Mouse (Mus musculus) heart, postnatal 36 days (tissue): ENCODE measurements around the gene Stx7. TPM values are rescaled to one million over a fixed set of nuclear protein-coding genes. Genes with fewer than 3 reads are reported as not detected.
"Not testable (repeated sequence)": the region's sequence is repeated elsewhere in the genome, so short reads cannot be mapped to it uniquely, and the experiment has no call there.

Experiments
- DNase-seq, 2 experiments: peaks; one replicate each; pipeline ENCODE4 v3.0.0; 2021 to 2022
- intact Hi-C: fragments of 180-260 bp; cut with DNase I; formaldehyde crosslinking; loops from one replicate; pipeline ENCODE4 v1.15.1; 2025
- total RNA-seq, 2 experiments: library from RNA; stranded (reverse); gene quantifications; 2 replicates each; pipeline ENCODE4 v1.2.3; 2021

The Stx7 gene
- 10 to 100 TPM; 41.6 to 46.6 TPM for total RNA-seq

DNA sequence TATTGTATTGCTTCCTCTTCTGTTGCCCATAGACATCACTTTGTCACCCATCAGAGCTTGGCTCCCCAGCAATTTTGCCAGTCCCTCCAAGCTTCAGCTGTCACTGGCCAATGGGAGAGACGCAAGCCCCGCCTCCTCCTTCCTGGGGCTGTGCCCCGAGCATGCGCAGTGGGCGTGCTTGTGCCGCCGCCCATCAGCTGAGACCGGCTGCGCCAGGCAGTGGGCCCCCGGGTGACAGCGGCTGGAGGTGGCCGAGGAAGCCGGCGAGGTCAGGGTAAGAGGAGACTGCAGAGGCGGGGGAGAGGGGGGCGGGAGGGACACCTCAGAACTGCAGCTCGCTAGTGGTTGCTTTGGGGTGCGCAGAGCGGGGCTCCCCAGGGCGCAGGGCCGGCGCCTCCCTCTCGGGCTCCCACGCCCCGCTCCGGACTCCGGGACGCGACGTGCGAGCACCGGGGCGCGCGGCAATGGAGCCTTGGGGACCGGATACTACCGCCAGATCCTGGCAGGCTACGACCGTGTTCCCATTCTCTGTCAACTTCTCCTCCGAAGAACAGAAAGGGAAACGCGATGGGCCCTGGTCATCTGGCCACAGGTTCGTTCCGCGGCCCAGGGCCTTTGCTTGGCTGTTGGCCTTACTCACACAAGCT, at the start of gene Stx7:
Gene Stx7 (plus strand): TSS at position 168 of the 647 bp plus-strand sequence.
- peak; percentile 93 to 94 for DNase-seq
- intact Hi-C loops = no loop called here

DNA sequence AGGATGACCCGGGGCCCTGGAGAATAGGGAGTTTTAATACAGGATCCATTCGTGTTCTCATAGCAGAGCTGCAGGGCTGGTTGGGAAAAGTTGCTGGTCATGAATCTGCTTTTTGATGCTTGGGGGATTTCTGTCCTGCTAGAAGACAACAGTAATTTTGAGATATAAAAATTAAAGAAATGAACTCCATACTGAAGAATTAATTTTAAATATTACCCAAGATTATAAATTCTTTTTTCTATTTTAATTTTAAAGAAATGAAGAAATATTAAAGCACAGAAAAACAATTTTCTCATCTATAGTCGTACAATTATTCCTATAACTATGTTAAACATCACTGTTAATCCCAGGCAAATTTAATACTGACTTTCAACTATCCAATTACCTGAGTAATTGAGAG, 47.3 kb upstream of the Stx7 start, which contains the start of gene Taar8c:
Gene Taar8c (minus strand): TSS at position 101 of the 400 bp plus-strand sequence.
- DNase-seq, intact Hi-C loops: not testable (repeated sequence)

DNA sequence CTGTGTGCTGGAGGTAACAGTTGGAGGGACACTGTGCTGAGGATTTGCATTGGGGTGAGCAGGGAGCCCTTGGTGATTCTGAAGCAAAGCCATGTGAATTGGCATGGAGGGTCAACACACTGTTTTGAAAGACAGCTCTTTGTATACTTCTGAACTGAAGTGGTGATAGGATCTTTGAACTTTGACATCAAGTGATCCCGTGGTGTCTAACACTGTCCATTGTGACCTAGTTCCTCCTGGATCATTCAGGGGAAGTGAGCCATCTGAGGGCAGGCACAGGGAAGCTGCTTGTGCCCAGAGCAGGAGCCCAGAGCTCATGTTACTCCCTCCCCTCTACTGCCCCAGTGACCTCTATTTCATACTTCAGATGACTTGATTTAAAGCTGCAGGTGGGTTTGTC, 45.8 kb upstream of the Stx7 start:
- intact Hi-C loops, DNase-seq: not testable (repeated sequence)

DNA sequence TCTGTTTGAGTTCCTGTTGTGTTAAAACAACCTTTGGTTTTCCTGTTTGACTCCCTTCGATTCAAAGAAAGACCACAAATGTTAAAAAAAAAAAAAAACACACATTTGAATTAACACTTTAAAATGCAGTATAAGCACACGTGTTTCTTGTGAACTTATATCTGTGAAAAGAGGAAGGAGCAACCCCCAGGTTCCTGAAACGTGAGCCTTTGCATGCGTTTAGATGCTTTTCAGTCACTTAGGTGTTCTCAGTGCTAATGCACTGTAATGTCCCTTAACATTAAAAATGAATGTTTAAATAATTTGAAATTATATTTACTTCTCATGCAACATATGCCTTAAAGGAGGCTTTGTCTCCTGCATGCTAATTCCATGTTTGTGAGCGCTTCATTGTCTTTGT, 41.4 kb upstream of the Stx7 start:
- DNase-seq = no peak
- intact Hi-C loops = no loop called here

DNA sequence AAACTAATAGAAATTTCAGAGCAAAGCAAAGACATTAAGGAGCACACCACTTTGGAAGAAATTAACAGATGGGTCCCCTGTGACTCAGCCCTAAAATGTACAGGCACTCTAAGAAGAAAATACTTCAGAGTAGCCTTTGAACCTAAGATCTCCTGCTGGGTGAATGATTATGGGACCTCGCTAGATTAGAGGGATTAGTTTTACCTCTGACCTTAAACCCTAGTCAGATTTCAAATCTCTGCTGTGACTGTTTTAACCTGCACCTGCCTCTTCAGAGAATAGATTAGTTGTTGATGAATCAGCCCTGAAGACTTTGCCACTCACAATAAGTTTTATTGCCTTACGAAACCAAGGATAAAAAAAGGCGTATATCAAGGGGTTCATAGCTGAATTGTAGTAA, 40.9 kb upstream of the Stx7 start:
- intact Hi-C loops = no loop called here
- no peak for DNase-seq

DNA sequence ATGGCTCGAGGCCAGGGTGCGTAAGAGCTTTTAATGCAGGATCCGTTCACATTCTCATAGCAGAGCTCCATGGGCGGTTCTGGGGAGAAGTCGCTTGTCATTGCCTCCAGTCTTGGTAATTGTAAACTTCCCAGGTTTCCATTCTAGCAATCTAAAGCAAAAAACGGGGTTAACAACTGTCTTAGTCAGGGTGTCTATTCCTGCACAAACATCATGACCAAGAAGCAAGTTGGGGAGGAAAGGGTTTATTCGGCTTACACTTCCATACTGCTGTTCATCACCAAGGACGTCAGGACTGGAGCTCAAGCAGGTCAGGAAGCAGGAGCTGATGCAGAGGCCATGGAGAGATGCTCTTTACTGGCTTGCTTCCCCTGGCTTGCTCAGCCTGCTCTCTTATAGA, 39.7 kb upstream of the Stx7 start, which contains the start of gene Taar9:
Gene Taar9 (minus strand): TSS at position 101 of the 400 bp plus-strand sequence.
- intact Hi-C loops, DNase-seq: not testable (repeated sequence)

DNA sequence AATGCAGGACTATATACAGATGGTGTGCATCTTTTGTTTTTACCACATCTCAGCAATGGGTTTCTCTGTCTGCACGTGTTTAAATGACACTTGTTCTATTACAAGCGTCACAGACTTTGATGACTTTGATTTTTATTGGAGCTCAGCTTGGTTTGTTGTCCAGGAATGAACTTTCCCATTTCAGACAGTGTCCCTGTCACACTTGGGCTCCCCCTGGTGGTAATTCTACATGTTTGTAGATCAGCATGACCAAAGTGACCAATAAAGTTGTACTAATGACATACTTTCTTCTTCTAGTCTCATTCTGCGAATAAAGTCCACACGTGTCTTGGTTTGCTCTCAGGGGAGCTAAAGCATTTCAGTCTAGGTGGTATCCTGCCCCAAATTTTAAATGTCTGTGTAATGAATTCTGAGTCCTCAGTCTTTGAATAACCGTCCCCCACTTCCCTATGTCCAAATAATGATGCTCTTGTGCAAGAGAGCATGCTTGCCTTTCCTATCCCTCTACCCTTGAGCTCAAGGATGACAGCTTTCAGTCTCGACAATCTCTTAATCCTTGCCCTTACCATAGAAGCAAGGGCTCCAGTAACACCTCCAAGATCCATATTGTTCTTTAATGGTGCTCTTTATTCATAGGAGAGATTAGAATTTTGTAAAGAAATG, 37.9 kb upstream of the Stx7 start:
- DNase-seq = peak; percentile 17 to 19
- intact Hi-C loops = loop anchor here (1.0 kb wide), 2 partner anchors 132 to 296 kb away; no protein-coding TSS in a partner anchor

DNA sequence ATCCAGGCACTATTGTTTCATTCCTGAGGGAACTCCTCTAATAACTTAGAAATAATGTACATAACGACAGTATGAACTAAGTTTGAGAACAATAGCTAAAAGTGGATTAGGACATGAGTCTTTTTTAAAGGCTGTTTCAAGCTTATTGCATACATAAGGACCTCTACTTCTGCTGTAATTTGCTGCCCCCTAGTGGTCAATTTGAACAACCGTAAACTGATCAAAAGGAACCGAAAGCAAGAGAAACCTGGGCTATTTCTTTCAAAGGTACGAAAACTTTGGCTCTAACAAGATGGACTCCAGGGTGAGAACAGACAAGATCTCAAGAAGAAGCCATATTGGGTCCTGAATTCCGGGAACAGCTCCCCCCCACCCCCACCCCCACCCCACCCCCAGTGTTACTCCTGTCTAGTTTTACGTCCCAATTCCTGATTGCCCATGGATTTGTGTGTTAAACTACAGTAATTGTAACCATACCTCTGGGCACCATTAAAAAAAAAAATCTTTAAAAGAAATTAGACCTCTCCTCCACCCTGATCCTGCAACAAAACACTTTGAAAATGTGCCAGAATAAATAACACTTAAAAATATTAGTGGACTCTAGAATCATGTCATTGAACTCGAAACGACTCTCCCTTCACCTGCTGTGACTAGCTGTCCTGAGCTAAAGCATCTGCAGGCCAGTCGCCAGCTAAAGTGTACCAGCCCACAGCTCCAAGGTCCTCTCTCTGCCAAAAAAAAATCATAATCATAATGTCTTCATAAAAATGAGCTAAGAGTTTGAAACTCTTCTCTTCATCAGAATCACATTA, 17.4 kb upstream of the Stx7 start:
- intact Hi-C loops = loop anchor here (1.0 to 2.0 kb wide), 3 partner anchors 17 to 317 kb away; no protein-coding TSS in a partner anchor
- DNase-seq = peak; percentile 47 to 48

DNA sequence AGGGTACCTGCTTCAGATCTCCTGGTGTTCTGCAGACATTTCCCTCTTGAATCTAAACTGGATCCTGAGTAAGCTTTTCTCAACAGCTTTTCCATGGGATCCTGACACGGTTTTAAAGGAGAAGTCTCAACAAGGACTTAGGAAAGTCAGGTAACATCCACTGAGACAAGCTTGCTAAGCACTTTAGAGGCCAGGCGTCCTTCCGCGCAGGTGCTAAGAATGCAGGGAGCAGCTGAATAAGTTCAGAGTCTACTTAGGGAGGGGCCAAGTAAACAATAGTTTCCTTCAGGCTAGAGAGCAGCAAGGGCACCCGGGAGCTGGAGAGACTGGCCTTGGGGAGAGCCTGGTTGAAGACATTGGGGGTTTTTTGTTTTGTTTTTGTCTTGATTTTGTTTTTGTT, 16.8 kb upstream of the Stx7 start:
- intact Hi-C loops = loop anchor here (1.0 kb wide), 1 partner anchor 16 kb away; no protein-coding TSS in a partner anchor
- no peak for DNase-seq

DNA sequence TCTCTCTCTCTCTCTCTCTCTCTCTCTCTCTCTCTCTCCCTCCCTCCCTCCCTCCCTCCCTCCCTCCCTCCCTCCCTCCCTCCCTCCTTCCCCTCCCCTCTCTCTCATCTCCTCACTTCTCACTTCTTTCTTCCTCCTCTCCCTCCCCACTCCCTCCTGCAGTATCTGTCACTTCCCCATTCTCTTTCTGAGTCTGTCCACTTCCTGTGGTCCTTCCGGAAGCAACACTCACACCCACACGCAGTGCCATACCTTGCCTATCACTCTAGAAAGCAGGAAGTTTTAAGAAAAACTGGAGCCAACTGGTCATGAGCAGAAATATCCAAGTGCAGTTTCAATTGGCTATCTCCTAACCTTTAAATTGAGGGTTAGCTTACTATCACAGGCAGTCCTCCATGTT, 16.0 kb upstream of the Stx7 start:
- DNase-seq = no peak
- intact Hi-C loops = no loop called here

DNA sequence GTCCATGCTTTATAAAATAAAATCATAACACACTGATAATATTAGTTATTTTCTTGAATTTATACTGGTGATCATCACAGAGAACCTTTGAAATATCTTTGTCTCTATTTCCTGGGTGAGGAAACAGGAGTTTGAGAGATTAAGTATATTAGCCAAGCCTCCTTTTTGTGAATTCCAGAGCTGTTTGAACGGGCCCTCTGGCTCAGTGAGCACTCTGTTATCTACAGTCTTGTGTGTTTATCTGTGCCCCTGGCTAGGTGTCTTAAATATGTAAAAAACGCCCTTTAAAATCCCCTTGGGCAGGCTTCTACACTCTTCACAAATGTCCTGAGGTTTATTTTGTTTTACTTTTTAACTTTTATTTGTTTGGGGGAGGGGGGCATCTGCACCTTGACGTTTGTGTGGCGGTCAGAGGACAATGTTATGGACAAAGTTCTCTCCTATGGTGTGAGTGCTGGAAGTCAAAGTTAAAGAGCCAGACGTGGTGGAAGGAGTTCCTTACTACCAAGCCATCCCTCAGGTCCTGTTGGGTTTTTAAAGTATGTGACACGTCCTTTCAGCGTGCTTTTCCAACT, 14.9 kb upstream of the Stx7 start:
- no peak for DNase-seq
- intact Hi-C loops = no loop called here

DNA sequence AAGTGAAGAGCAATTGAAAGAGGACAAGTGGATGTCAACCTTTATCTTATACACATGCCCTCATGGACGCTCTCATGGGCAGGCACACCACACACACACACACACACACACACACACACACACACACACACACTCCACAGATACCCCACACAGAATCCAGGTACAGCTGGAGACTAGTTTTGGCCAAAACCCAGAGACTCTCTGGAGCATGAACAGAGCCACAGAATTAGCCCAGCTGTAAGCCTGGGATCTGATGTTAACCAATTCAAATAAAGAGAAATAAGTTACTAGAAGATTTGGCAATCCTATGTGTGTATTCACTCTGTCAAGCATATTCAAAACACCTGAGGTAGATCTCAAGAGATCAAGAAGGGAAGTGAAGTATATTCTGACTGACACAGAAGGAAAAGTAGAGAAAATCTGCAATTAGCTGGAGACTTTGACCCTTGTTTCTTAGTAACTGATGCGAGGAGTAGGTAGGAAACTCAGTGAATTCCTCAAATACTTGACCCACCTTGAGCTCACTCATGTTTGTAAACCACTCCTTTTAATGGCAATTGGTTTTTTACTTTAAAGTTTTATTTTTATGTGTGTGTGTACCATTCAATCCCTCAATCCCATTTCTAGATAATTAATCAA, 10.4 kb upstream of the Stx7 start:
- intact Hi-C loops = no loop called here
- DNase-seq = no peak

DNA sequence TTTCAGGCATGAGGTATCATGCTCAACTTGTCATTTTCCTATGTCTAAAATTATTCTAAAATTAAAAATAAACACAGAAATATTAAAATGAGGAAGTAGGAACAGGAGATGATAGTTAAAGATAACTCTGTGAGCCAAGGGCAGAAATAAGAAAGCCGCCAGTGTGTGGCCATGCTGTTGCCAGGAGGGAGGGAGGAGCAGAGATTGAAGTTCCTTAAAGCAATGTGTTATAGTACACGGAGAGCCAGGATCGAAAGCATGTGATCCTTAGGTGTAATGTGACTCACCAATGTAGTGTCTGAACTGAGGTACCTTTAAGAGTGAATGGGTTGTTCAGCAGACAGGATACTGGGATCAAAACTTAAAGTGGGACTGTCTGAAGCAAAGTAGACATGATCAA, 6.4 kb upstream of the Stx7 start:
- no peak for DNase-seq
- intact Hi-C loops = no loop called here

DNA sequence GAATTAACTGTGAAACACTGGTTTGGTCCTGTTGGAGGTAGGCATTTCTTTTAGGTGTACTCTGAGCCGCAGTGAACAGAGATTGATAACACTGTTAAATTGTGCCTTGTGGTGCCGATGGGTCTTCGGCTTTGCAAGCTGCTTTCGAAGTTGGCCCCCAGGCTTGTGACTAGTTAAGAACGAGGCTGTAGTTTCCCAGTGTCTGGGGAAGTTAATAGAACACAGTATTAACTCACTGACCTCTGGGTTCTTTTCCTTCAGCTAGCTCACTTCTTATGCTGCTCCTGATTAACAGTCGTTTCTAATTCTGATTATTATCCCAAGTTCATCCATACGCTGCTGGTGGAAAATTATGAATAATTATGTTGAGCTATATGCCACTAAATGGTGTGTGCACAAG, 984 bp downstream of the Stx7 start:
- intact Hi-C loops = no loop called here
- DNase-seq = no peak

DNA sequence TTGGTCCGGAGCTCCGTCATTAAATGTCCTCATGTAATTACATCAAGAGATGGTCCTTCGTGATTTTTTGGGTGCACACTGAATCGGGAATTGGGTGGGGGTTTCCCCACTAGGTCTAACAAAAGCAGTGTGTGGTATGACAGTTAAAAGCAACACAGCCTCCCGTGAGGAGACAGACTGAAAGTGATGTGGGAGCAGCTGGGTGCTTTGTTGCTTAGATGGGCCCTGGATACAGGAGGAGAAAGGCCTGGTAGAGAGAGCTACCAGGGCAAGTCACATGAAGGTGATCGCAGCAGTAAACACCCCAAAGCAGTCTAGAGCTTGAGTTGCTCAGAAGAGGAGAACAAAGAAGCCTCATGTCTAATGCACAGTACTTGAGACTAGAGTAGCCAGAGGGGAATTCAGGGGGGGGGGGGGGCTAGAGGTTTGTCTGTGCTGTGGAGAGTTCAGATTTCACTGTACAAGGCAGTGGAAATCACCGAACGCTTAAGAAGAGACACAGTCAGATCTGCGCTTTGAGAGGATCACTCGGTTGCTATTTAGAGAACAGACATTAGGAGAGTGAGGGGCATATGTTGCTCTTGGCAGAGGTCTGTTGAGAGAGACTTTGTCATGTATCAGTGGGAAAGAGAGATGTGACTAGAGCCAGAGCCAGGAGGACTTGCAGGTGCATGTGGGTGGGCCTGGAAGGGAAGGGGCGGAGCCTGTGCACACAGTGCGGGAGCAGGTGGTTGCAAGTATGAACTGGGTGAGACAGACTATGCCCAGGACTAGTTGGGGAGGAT, 9.6 kb downstream of the Stx7 start:
- intact Hi-C loops = no loop called here
- no peak for DNase-seq

DNA sequence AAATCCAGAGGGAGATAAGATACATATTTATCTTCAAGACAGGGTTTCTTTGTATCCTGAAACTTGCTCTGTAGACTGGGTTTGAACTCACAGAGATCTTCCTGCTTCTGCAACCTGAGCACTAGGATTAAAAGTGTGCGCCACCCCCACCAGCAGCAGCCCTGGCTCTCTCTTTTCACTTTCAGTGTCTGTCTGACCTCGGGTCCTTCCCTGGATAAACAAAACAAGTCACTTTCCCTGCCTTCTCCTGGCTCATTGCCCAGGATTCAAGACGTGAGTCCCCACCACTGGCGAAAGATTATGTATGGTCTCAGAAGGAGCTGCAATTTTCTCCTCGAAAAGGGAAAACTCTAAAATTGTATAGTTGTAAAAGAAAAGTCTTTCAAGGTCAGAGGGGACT, 10.5 kb downstream of the Stx7 start:
- intact Hi-C loops = no loop called here
- DNase-seq = no peak

DNA sequence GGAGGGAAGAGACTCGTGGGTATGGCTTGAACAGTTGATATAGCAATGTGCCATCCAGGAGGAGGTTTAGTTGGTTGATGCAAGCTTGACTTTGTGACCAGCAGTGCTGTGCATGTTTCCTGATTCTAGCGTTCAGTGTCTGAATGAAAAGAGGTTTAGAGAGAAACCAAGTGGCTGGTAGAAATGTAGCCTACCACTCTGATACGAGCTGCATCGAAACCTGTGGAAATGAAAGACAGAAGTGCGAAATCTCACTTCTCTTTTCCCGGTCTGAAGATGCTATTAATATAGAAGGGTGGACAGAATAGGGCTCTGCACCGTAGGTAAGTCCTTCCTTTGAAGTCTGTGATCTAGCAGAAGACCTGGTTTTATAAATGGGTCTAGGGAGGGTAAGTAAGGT, 11.2 kb downstream of the Stx7 start:
- DNase-seq = no peak
- intact Hi-C loops = no loop called here

DNA sequence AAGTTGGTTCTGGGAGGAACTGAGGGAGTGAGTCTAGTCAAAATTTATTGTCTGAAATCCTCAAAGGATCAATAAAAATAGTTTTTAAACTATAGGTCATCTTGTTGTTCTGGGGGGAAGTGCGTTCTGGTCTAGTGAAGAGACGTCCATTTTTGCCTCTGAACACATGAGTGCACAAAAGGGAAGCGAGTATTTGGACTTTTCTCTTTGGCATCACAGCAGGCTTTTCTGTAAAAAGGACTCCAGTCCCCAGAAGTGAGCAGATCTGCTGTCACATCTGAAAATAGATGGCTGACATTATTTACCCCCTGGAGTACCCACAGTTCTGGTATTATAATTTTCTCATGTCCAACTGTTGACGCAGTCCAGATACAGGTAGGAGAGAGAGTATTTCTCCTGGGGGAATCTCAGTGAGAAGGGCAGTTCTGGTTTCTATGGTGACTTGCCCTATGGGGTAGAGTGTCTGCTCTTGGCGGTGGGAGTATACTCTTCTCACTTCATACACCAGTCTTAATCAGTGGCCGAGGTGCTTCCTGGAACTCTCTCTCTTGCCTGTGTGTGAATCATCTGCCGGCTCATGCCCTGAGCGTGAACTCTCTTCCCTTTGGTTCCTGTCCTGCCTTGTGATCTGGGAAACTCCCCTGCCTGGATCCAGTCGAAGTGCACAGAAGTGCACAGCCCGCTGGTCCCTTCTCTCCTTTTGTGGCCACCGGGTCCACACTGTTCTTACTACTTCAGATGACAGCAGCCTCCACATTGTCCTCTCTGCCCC, 15.2 kb downstream of the Stx7 start:
- DNase-seq = peak; percentile 20 to 25
- intact Hi-C loops = no loop called here

DNA sequence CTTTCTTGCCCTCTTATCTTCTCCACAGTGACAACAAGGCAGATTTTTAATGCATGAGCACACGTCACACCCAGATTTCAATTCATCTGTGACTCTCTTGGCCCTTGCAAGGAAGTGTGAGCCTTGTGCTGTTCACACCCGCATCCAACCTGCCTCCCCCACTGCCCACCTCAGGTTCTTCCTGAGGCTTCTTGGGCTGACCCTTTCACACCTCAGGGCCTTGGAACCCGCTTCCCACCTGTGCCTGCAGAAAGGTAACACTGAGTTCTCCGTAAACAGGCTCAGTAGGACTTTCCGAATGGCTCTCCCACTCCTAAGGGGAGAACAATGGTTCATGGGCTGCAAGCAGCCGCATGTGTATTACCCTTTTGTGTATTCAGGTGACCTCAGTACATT, 15.8 kb downstream of the Stx7 start:
- intact Hi-C loops = no loop called here
- DNase-seq = no peak
